Mouse (Mus musculus) hindbrain, embryonic 13.5 days (tissue): ENCODE data around the gene Sema4a. TPM values are rescaled to one million over a fixed set of nuclear protein-coding genes. Genes with fewer than 3 reads are reported as not detected.
"Not testable (repeated sequence)": the region's sequence is repeated elsewhere in the genome, so short reads cannot be mapped to it uniquely, and the experiment has no call there.

Experiments used
- ATAC-seq: fragments of 200-750 bp; cut with Nextera tagmentation; 2 replicates; pipeline ENCODE4 v1.8.0; 2017; ENCODE audit warnings: moderate TSS enrichment; ENCODE audit not compliant: low FRiP score
- H3K27ac ChIP-seq: fragments of 300-500 bp; sonication (generic); 2 replicates; pipeline ENCODE4 v1.5.1; 2015; ENCODE audit warnings: inconsistent platforms, mild to moderate bottlenecking, moderate library complexity
- H3K27me3 ChIP-seq: fragments of 300-500 bp; sonication (generic); 2 replicates; pipeline ENCODE4 v1.6.1; 2015; ENCODE audit warnings: mild to moderate bottlenecking, inconsistent platforms
- H3K36me3 ChIP-seq: fragments of 300-500 bp; sonication (generic); 2 replicates; pipeline ENCODE4 v1.6.1; 2015; ENCODE audit warnings: mild to moderate bottlenecking, inconsistent platforms
- H3K4me1 ChIP-seq: fragments of 300-500 bp; sonication (generic); replicated peaks from 2 replicates; pipeline ENCODE4 v1.6.1; 2015; ENCODE audit warnings: inconsistent platforms
- H3K4me2 ChIP-seq: fragments of 300-500 bp; sonication (generic); 2 replicates; pipeline ENCODE4 v1.6.1; 2015; ENCODE audit warnings: inconsistent platforms, mild to moderate bottlenecking, moderate library complexity
- H3K4me3 ChIP-seq: fragments of 300-500 bp; sonication (generic); 2 replicates; pipeline ENCODE4 v1.5.1; 2015; ENCODE audit warnings: mild to moderate bottlenecking, inconsistent platforms
- H3K9ac ChIP-seq: fragments of 300-500 bp; sonication (generic); 2 replicates; pipeline ENCODE4 v1.6.1; 2015; ENCODE audit warnings: mild to moderate bottlenecking, inconsistent platforms
- H3K9me3 ChIP-seq: fragments of 300-500 bp; sonication (generic); 2 replicates; pipeline ENCODE4 v1.6.1; 2016; ENCODE audit warnings: inconsistent platforms
- WGBS: fragments of 180-500 bp; shearing (Covaris S2); methylation state at CpG from one replicate; pipeline ENCODE4 v1.1.7; 2015; 5-methylcytosine and 5-hydroxymethylcytosine counted together
- polyA plus RNA-seq: library from polyadenylated mRNA; unstranded; fragments of >200 nt; fragmentation: Nextera tagmentation; extraction: Ambion mirVana; gene quantifications from 2 replicates; pipeline ENCODE4 v1.2.1, GENCODE M21; 2015

Sema4a gene
- polyA plus RNA-seq, 1 experiment from 2014 or later = 25.5 TPM

- Histone ChIP-seq H3K9ac (no peak overlapping the region; the same call in 1 of the 2 replicates), H3K27ac (no peak overlapping the region), H3K36me3 (peaks cover 55% of the 10 kb centered on the region), H3K4me1 (peaks cover 18% of the 10 kb centered on the region), H3K9me3 (no peaks in the 10 kb centered on the region), H3K4me3 (0 out of 2 replicates have a peak overlapping the region, but pooled peaks have one; percentile 11), H3K27me3 (0 out of 2 replicates have a peak, but pooled peaks cover 2% of the 10 kb centered on the region), H3K4me2 (peak overlapping the region; percentile 45)
- 79% methylated on average over 10 of the region's 10 CpGs for WGBS
- no peak for ATAC-seq
Measured at GRCm38 (mm10) chr3:88437454-88437853, 23.5 kb downstream of the Sema4a start.

GRCm38 (mm10) chr3:88436395-88437201 is 24.4 kb downstream of the Sema4a start:
- peak overlapping the region; percentile 45 for H3K4me2 ChIP-seq
- peaks cover 55% of the 10 kb centered on the region for H3K36me3 ChIP-seq
- WGBS = 11% methylated on average over 29 of the region's 29 CpGs
- H3K4me3 ChIP-seq = peak overlapping the region; percentile 11
- H3K4me1 ChIP-seq = peaks cover 18% of the 10 kb centered on the region
- 0 out of 2 replicates have a peak, but pooled peaks cover 5% of the 10 kb centered on the region for H3K27me3 ChIP-seq
- H3K9ac ChIP-seq = peak overlapping the region; percentile 56
- 0 out of 2 replicates have a peak overlapping the region, but pooled peaks have one; percentile 8 for H3K27ac ChIP-seq
- H3K9me3 ChIP-seq = no peaks in the 10 kb centered on the region
- peak; percentile 78 for ATAC-seq

GRCm38 (mm10) chr3:88435515-88435914 is 25.5 kb downstream of the Sema4a start:
- H3K27me3 ChIP-seq = 0 out of 2 replicates have a peak, but pooled peaks cover 5% of the 10 kb centered on the region
- H3K4me2 ChIP-seq = no peak overlapping the region
- WGBS = 66% methylated on average over 10 of the region's 10 CpGs
- no peak overlapping the region for H3K27ac ChIP-seq
- peaks cover 52% of the 10 kb centered on the region for H3K36me3 ChIP-seq
- peaks cover 10% of the 10 kb centered on the region for H3K4me1 ChIP-seq
- no peak overlapping the region for H3K9ac ChIP-seq
- no peak for ATAC-seq
- H3K4me3 ChIP-seq = no peak overlapping the region
- no peaks in the 10 kb centered on the region for H3K9me3 ChIP-seq

GRCm38 (mm10) chr3:88428639-88429038 is 32.3 kb downstream of the Sema4a start:
- not testable (repeated sequence) for H3K27ac ChIP-seq, ATAC-seq, H3K4me2 ChIP-seq, H3K36me3 ChIP-seq, H3K9ac ChIP-seq, H3K27me3 ChIP-seq, H3K9me3 ChIP-seq, H3K4me3 ChIP-seq, H3K4me1 ChIP-seq
- WGBS = 79% methylated on average over 8 of the region's 8 CpGs

GRCm38 (mm10) chr3:88427342-88427905 is 33.6 kb downstream of the Sema4a start:
- Histone ChIP-seq H3K4me3 (no peak overlapping the region), H3K9ac (no peak overlapping the region), H3K27ac (no peak overlapping the region), H3K9me3 (no peaks in the 10 kb centered on the region), H3K4me2 (no peak overlapping the region), H3K4me1 (peaks cover 21% of the 10 kb centered on the region), H3K27me3 (0 out of 2 replicates have a peak, but pooled peaks cover 3% of the 10 kb centered on the region), H3K36me3 (no peaks in the 10 kb centered on the region)
- no peak for ATAC-seq
- WGBS = 81% methylated on average over 4 of the region's 4 CpGs

GRCm38 (mm10) chr3:88425708-88426420 is 35.1 kb downstream of the Sema4a start:
- H3K36me3 ChIP-seq = peaks cover 8% of the 10 kb centered on the region
- no peaks in the 10 kb centered on the region for H3K27me3 ChIP-seq
- H3K4me1 ChIP-seq = peaks cover 33% of the 10 kb centered on the region
- H3K9me3 ChIP-seq = no peaks in the 10 kb centered on the region
- WGBS = 89% methylated on average over 10 of the region's 10 CpGs
- H3K9ac ChIP-seq = no peak overlapping the region
- no peak overlapping the region for H3K4me3 ChIP-seq
- no peak for ATAC-seq
- H3K4me2 ChIP-seq = 0 out of 2 replicates have a peak overlapping the region, but pooled peaks have one; percentile 37
- H3K27ac ChIP-seq = no peak overlapping the region

- Histone ChIP-seq H3K4me1 (peaks cover 33% of the 10 kb centered on the region), H3K27me3 (no peaks in the 10 kb centered on the region), H3K36me3 (peaks cover 14% of the 10 kb centered on the region), H3K4me3 (peak overlapping the region; percentile 79; the same call in 1 of the 2 replicates), H3K9ac (no peak overlapping the region), H3K4me2 (peak overlapping the region; percentile 37; the same call in 1 of the 2 replicates), H3K27ac (0 out of 2 replicates have a peak overlapping the region, but pooled peaks have one; percentile 91), H3K9me3 (no peaks in the 10 kb centered on the region)
- ATAC-seq = no peak; the same call in 1 of the 2 replicates
- 12% methylated on average over 2 of the region's 2 CpGs for WGBS
Measured at GRCm38 (mm10) chr3:88425330-88425689, 35.7 kb downstream of the Sema4a start.

- Histone ChIP-seq H3K27ac (peak within 1 kb of the TSS; percentile 91), H3K27me3 (no peaks in the 10 kb centered on the region), H3K36me3 (peaks cover 19% of the 10 kb centered on the region), H3K9me3 (no peaks in the 10 kb centered on the region), H3K9ac (peak within 1 kb of the TSS; percentile 82), H3K4me3 (peak within 1 kb of the TSS; percentile 79), H3K4me1 (peaks cover 34% of the 10 kb centered on the region), H3K4me2 (peak within 1 kb of the TSS; percentile 81)
- ATAC-seq = peak; percentile 96
- WGBS = 1% methylated on average over 35 of the region's 35 CpGs
Measured at GRCm38 (mm10) chr3:88424605-88425329, 36.2 kb downstream of the Sema4a start, which contains the start of gene Slc25a44. Gene Slc25a44 (minus strand): TSS chr3:88425139.

- WGBS = 35% methylated on average over 9 of the region's 9 CpGs
- no peak for ATAC-seq
- H3K9me3 ChIP-seq = no peaks in the 10 kb centered on the region
- no peak overlapping the region; the same call in 1 of the 2 replicates for H3K4me3 ChIP-seq
- H3K27me3 ChIP-seq = no peaks in the 10 kb centered on the region
- H3K9ac ChIP-seq = peak overlapping the region; percentile 56
- H3K27ac ChIP-seq = no peak overlapping the region
- peaks cover 52% of the 10 kb centered on the region for H3K4me1 ChIP-seq
- H3K4me2 ChIP-seq = peak overlapping the region; percentile 17
- peaks cover 44% of the 10 kb centered on the region for H3K36me3 ChIP-seq
Measured at GRCm38 (mm10) chr3:88422020-88422720, 38.8 kb downstream of the Sema4a start.

- no peak for ATAC-seq
Measured at GRCm38 (mm10) chr3:88420771-88421170, 40.2 kb downstream of the Sema4a start.

GRCm38 (mm10) chr3:88418016-88418415 is 43.0 kb downstream of the Sema4a start:
- H3K4me3 ChIP-seq = no peak overlapping the region
- H3K9ac ChIP-seq = no peak overlapping the region
- H3K4me1 ChIP-seq = peaks cover 36% of the 10 kb centered on the region
- no peaks in the 10 kb centered on the region for H3K9me3 ChIP-seq
- H3K27me3 ChIP-seq = no peaks in the 10 kb centered on the region
- no peak overlapping the region for H3K27ac ChIP-seq
- 88% methylated on average over 6 of the region's 6 CpGs for WGBS
- H3K4me2 ChIP-seq = no peak overlapping the region
- ATAC-seq = no peak
- H3K36me3 ChIP-seq = peaks cover 85% of the 10 kb centered on the region

More at GRCm38 (mm10) chr3:88420771-88421170, 40.2 kb downstream of the Sema4a start:
- Histone ChIP-seq H3K9me3 (no peaks in the 10 kb centered on the region), H3K4me2 (no peak overlapping the region), H3K27me3 (no peaks in the 10 kb centered on the region), H3K36me3 (peaks cover 58% of the 10 kb centered on the region), H3K4me3 (no peak overlapping the region), H3K4me1 (peaks cover 52% of the 10 kb centered on the region), H3K9ac (no peak overlapping the region), H3K27ac (no peak overlapping the region)
- WGBS = 96% methylated on average over 19 of the region's 19 CpGs
